Mouse (Mus musculus): Measurements from ENCODE around the gene Fam163b. TPM values are rescaled to one million over a fixed set of nuclear protein-coding genes. Genes with fewer than 3 reads are reported as not detected.

Gene Fam163b
- total RNA-seq, 2 experiments from 2014 or later, result 104 to 113 TPM

- intact Hi-C loops (cut with DNase I), result loop anchor here (1.0 kb wide), 1 partner anchor 130 kb away; no protein-coding TSS in a partner anchor
- peak; percentile 75 to 95 for DNase-seq (ENCODE audit: low spot score in 2 of 2)
These were observed 45.8 kb downstream of the Fam163b start for GRCm38 (mm10) chr2:27096341-27096981.

GRCm38 (mm10) chr2:27095178-27095577 lies 47.1 kb downstream of the Fam163b start:
- intact Hi-C loops (cut with DNase I), result no loop called here
- DNase-seq (ENCODE audit: low spot score in 2 of 2), result no peak

GRCm38 (mm10) chr2:27089238-27089637 lies 53.1 kb downstream of the Fam163b start:
- intact Hi-C loops (cut with DNase I), result no loop called here
- no peak for DNase-seq (ENCODE audit: low spot score in 2 of 2)

GRCm38 (mm10) chr2:27088700-27089099 lies 53.6 kb downstream of the Fam163b start:
- intact Hi-C loops (cut with DNase I), result no loop called here
- no peak for DNase-seq (ENCODE audit: low spot score in 2 of 2)

- DNase-seq (ENCODE audit: low spot score in 2 of 2), result no peak
- intact Hi-C loops (cut with DNase I), result no loop called here
These were observed 54.1 kb downstream of the Fam163b start for GRCm38 (mm10) chr2:27088071-27088644.

- intact Hi-C loops (cut with DNase I), result no loop called here
These were observed 54.7 kb downstream of the Fam163b start for GRCm38 (mm10) chr2:27087581-27087980.

GRCm38 (mm10) chr2:27086483-27087010 lies 55.7 kb downstream of the Fam163b start:
- intact Hi-C loops (cut with DNase I), result no loop called here
- DNase-seq (ENCODE audit: low spot score in 2 of 2), result no peak

More at GRCm38 (mm10) chr2:27087581-27087980, 54.7 kb downstream of the Fam163b start:
- no peak for DNase-seq (ENCODE audit: low spot score in 2 of 2)

GRCm38 (mm10) chr2:27085801-27086200 lies 56.5 kb downstream of the Fam163b start:
- intact Hi-C loops (cut with DNase I), result no loop called here
- DNase-seq (ENCODE audit: low spot score in 2 of 2), result no peak

GRCm38 (mm10) chr2:27084963-27085362 lies 57.3 kb downstream of the Fam163b start:
- intact Hi-C loops (cut with DNase I), result no loop called here

GRCm38 (mm10) chr2:27083761-27084475 lies 58.4 kb downstream of the Fam163b start:
- DNase-seq (ENCODE audit: low spot score in 2 of 2), result no peak
- intact Hi-C loops (cut with DNase I), result no loop called here

More at GRCm38 (mm10) chr2:27084963-27085362, 57.3 kb downstream of the Fam163b start:
- peak in 1 of 2 experiments; percentile 18 for DNase-seq (ENCODE audit: low spot score in 2 of 2)

- intact Hi-C loops (cut with DNase I), result loop anchor here (5.0 to 10.0 kb wide), 2 partner anchors 43 to 155 kb away; no protein-coding TSS in a partner anchor
- DNase-seq (ENCODE audit: low spot score in 2 of 2), result no peak
These were observed 62.6 kb downstream of the Fam163b start for GRCm38 (mm10) chr2:27079649-27080048.

GRCm38 (mm10) chr2:27079152-27079584 lies 63.1 kb downstream of the Fam163b start, which contains the start of gene Adamtsl2:
Adamtsl2 (plus strand) TSS chr2:27079379.
- DNase-seq (ENCODE audit: low spot score in 2 of 2), result peak; percentile 52 to 58
- intact Hi-C loops (cut with DNase I), result loop anchor here (5.0 to 10.0 kb wide), 2 partner anchors 43 to 156 kb away; no protein-coding TSS in a partner anchor

- intact Hi-C loops (cut with DNase I), result loop anchor here (5.0 to 10.0 kb wide), 2 partner anchors 44 to 156 kb away; no protein-coding TSS in a partner anchor
- no peak for DNase-seq (ENCODE audit: low spot score in 2 of 2)
These were observed 64.0 kb downstream of the Fam163b start for GRCm38 (mm10) chr2:27078312-27078711.

GRCm38 (mm10) chr2:27077655-27078244 lies 64.5 kb downstream of the Fam163b start:
- no peak for DNase-seq (ENCODE audit: low spot score in 2 of 2)
- intact Hi-C loops (cut with DNase I), result loop anchor here (5.0 to 10.0 kb wide), 2 partner anchors 45 to 157 kb away; no protein-coding TSS in a partner anchor

GRCm38 (mm10) chr2:27075485-27075884 lies 66.8 kb downstream of the Fam163b start:
- intact Hi-C loops (cut with DNase I), result loop anchor here (5.0 to 10.0 kb wide), 2 partner anchors 47 to 159 kb away; no protein-coding TSS in a partner anchor
- peak in 1 of 2 experiments; percentile 29 for DNase-seq (ENCODE audit: low spot score in 2 of 2)

- no peak for DNase-seq (ENCODE audit: low spot score in 2 of 2)
- intact Hi-C loops (cut with DNase I), result loop anchor here (5.0 to 10.0 kb wide), 2 partner anchors 47 to 160 kb away; no protein-coding TSS in a partner anchor
These were observed 67.5 kb downstream of the Fam163b start for GRCm38 (mm10) chr2:27074804-27075203.

- no peak for DNase-seq (ENCODE audit: low spot score in 2 of 2)
- intact Hi-C loops (cut with DNase I), result loop anchor here (10.0 kb wide), 1 partner anchor 161 kb away; no protein-coding TSS in a partner anchor
These were observed 68.9 kb downstream of the Fam163b start for GRCm38 (mm10) chr2:27073407-27073806.

GRCm38 (mm10) chr2:27071978-27072377 lies 70.3 kb downstream of the Fam163b start, which contains the start of gene Mymk:
Mymk (minus strand) TSS chr2:27072179.
- intact Hi-C loops (cut with DNase I), result loop anchor here (10.0 kb wide), 1 partner anchor 163 kb away; no protein-coding TSS in a partner anchor
- no peak for DNase-seq (ENCODE audit: low spot score in 2 of 2)

GRCm38 (mm10) chr2:27071137-27071536 lies 71.2 kb downstream of the Fam163b start:
- intact Hi-C loops (cut with DNase I), result loop anchor here (10.0 kb wide), 1 partner anchor 164 kb away; no protein-coding TSS in a partner anchor

More at GRCm38 (mm10) chr2:27071137-27071536, 71.2 kb downstream of the Fam163b start:
- peak; percentile 91 to 95 for DNase-seq (ENCODE audit: low spot score in 2 of 2)
